Mouse (Mus musculus): ENCODE measurements around the gene Tespa1. TPM values are rescaled to one million over a fixed set of nuclear protein-coding genes. Genes with fewer than 3 reads are reported as not detected.
A peak's percentile ranks its signal among the peaks of the same experiment; 100 is the strongest.
"Not testable (repeated sequence)": the region's sequence is repeated elsewhere in the genome, so short reads cannot be mapped to it uniquely, and the experiment has no call there.

Gene Tespa1
- polyA plus RNA-seq, 1 experiment from 2014 or later: not detected

DNA sequence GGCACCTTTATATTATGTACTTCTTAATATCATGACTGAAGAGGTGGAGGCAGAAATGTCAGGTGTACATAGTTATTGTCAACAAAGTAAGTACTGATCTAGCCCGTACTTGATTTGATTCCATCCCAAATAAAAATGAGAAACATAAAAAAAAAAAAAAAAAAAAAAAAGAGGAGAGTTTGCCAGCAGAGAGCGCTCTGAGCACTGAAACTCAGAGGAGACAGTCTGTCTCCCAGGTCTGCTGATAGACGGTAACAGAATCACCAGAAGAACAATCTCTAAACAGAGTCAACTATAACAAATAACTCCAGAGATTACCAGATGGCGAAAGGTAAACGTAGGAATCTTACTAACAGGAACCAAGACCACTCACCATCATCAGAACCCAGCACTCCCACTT lies 18.5 kb upstream of the Tespa1 start:
- not testable (repeated sequence) for H3K4me3 ChIP-seq (ENCODE audit: low read depth, low read length); H3K36me3 ChIP-seq (ENCODE audit: control insufficient read depth, insufficient read depth, low read length); H3K4me2 ChIP-seq (ENCODE audit: low read length); DNase-seq (ENCODE audit: low spot score); H3K9ac ChIP-seq (ENCODE audit: low read length); H3K27ac ChIP-seq (ENCODE audit: low read depth, low read length); H3K27me3 ChIP-seq (replicated peaks; ENCODE audit: control insufficient read depth, insufficient read depth, low read length); H3K9me3 ChIP-seq (replicated peaks; ENCODE audit: control insufficient read depth, low read length); ATAC-seq; H3K4me1 ChIP-seq (ENCODE audit: control insufficient read depth, insufficient read depth, low read length)
- 95% methylated on average over 3 of the region's 5 CpGs for WGBS

DNA sequence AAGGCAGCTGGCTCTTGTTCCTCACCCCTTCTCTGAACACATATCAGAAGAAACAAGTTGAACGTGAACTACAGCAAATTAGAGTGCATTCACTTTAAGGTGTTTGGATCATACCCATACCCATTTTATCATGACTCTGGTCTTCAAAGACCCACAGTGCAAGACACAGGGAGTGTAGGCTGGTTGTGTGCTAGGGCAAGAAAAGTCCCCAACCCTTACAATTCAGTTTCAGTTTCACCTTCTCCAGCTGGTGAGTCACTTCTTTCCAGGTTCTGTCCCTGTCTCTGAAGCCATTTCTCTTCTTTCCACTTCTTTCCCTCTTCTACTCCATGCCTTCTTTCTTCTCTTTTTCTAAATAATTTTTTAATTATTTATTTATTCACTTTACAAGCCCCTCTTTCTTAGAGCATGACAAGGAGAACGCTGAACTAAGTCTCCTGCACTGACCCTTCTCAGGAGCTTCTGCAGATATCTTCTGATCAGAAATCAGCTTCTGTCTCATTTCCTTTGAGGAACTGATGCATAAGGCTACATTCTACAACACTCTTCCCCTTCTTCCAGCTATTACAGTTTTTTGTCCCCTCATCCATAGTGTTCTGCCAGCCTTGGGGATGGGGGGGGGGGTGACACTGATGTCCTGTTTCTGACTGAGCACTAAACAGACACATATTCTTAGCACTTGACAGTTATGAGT lies 11.0 kb upstream of the Tespa1 start:
- H3K27me3 ChIP-seq (replicated peaks; ENCODE audit: control insufficient read depth, insufficient read depth, low read length): no peaks in the 10 kb centered on the region
- H3K4me1 ChIP-seq (ENCODE audit: control insufficient read depth, insufficient read depth, low read length): no peaks in the 10 kb centered on the region
- no peak for DNase-seq (ENCODE audit: low spot score)
- no peaks in the 10 kb centered on the region for H3K36me3 ChIP-seq (ENCODE audit: control insufficient read depth, insufficient read depth, low read length)
- H3K4me2 ChIP-seq (ENCODE audit: low read length): no peak overlapping the region
- no peak overlapping the region for H3K27ac ChIP-seq (ENCODE audit: low read depth, low read length)
- no peak for ATAC-seq
- 88% methylated on average over 2 of the region's 2 CpGs for WGBS
- no peaks in the 10 kb centered on the region for H3K9me3 ChIP-seq (replicated peaks; ENCODE audit: control insufficient read depth, low read length)
- no peak overlapping the region for H3K4me3 ChIP-seq (ENCODE audit: low read depth, low read length)
- no peak overlapping the region for H3K9ac ChIP-seq (ENCODE audit: low read length)

DNA sequence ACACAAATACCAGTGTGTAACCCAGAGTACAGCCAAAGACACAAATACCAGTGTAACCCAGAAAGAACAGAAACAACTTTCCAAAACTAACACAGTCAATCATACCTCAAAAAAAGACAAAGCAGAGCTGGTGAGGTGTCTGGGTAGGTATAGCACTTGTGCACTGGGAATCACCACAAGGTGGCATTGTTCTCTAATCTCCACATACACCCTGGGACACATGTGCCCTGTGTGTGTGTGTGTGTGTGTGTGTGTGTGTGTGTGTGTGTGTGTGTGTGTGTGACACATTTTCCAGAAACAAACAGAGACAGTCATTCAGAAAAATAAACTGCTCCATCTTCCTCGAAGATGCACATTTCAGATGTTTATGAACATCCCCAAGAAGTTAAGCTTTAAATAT lies 9.1 kb upstream of the Tespa1 start:
- no peaks in the 10 kb centered on the region for H3K27me3 ChIP-seq (replicated peaks; ENCODE audit: control insufficient read depth, insufficient read depth, low read length)
- no peak for ATAC-seq
- DNase-seq (ENCODE audit: low spot score): no peak

DNA sequence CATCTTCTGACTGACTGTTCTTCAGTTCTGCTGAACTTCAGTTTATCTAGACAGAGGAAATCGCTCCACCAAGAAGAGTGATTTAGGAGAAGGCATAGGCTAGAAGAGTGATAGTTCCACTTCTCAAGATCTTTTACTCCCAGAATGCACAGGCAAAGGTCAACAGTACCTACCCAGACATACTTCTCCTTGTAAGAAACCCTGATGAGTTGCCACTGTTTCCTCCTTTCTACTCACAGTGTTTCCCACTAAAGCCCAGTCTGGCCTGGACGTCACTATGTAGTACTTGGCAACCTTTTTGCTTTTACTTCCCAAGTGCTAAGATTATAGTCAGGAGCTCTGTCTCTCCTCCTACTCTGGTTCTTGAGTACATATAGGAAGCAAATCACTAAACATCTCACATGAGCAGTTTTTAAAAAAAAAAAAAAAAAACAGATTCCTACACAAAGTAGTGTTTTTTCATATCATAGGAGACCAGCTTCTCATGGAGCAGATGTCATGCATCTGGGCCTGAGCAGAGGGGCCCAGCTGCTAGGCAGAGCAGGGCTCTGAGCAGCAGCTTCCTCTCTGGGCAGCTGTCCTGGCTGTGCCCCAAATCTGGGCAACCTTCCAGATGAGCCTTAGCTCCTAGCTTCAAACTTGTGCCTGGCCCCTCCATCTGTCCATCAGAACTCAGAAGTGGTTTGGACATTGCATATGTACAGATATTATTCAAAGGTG lies 8.4 kb upstream of the Tespa1 start:
- no peak overlapping the region for H3K4me2 ChIP-seq (ENCODE audit: low read length)
- H3K27ac ChIP-seq (ENCODE audit: low read depth, low read length): no peak overlapping the region
- H3K36me3 ChIP-seq (ENCODE audit: control insufficient read depth, insufficient read depth, low read length): no peaks in the 10 kb centered on the region
- no peaks in the 10 kb centered on the region for H3K4me1 ChIP-seq (ENCODE audit: control insufficient read depth, insufficient read depth, low read length)
- ATAC-seq: peak; percentile 50; the same call in 1 of the 2 replicates
- no peak overlapping the region for H3K9ac ChIP-seq (ENCODE audit: low read length)
- no peaks in the 10 kb centered on the region for H3K27me3 ChIP-seq (replicated peaks; ENCODE audit: control insufficient read depth, insufficient read depth, low read length)
- peak; percentile 33 for DNase-seq (ENCODE audit: low spot score)
- WGBS: 74% methylated on average over 2 of the region's 2 CpGs
- no peak overlapping the region for H3K4me3 ChIP-seq (ENCODE audit: low read depth, low read length)
- no peaks in the 10 kb centered on the region for H3K9me3 ChIP-seq (replicated peaks; ENCODE audit: control insufficient read depth, low read length)

More for the DNA sequence above, 9.1 kb upstream of the Tespa1 start:
- H3K9me3 ChIP-seq (replicated peaks; ENCODE audit: control insufficient read depth, low read length): no peaks in the 10 kb centered on the region
- H3K4me1 ChIP-seq (ENCODE audit: control insufficient read depth, insufficient read depth, low read length): no peaks in the 10 kb centered on the region
- H3K27ac ChIP-seq (ENCODE audit: low read depth, low read length): no peak overlapping the region
- H3K4me2 ChIP-seq (ENCODE audit: low read length): no peak overlapping the region
- no peak overlapping the region for H3K9ac ChIP-seq (ENCODE audit: low read length)
- no peaks in the 10 kb centered on the region for H3K36me3 ChIP-seq (ENCODE audit: control insufficient read depth, insufficient read depth, low read length)
- no peak overlapping the region for H3K4me3 ChIP-seq (ENCODE audit: low read depth, low read length)
- WGBS: 82% methylated on average over 1 of the region's 1 CpGs

DNA sequence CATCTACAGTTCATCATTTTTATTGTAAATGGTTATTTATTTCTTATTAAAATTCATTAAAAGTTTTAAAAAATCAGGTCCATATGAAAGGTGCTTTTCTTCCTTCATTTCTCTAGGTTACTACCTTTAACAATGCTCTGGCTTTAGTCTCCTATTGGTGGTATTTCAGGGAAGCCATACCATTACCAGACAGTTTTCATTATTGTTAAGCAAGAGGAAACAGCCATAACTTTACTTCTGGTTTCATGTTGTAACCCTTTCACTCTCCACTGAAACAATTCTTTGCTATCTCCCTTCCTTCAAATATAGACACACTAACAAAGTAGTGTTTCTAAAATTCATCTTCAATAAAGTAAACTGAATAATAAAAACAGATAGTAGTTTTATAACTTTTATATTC lies 6.8 kb upstream of the Tespa1 start:
- H3K27me3 ChIP-seq (replicated peaks; ENCODE audit: control insufficient read depth, insufficient read depth, low read length): no peaks in the 10 kb centered on the region
- H3K27ac ChIP-seq (ENCODE audit: low read depth, low read length): no peak overlapping the region
- no peaks in the 10 kb centered on the region for H3K9me3 ChIP-seq (replicated peaks; ENCODE audit: control insufficient read depth, low read length)
- H3K4me3 ChIP-seq (ENCODE audit: low read depth, low read length): no peak overlapping the region
- no peaks in the 10 kb centered on the region for H3K36me3 ChIP-seq (ENCODE audit: control insufficient read depth, insufficient read depth, low read length)
- ATAC-seq (no peak), DNase-seq (ENCODE audit: low spot score) (no peak)
- H3K4me1 ChIP-seq (ENCODE audit: control insufficient read depth, insufficient read depth, low read length): no peaks in the 10 kb centered on the region
- no peak overlapping the region for H3K4me2 ChIP-seq (ENCODE audit: low read length)
- no peak overlapping the region for H3K9ac ChIP-seq (ENCODE audit: low read length)

DNA sequence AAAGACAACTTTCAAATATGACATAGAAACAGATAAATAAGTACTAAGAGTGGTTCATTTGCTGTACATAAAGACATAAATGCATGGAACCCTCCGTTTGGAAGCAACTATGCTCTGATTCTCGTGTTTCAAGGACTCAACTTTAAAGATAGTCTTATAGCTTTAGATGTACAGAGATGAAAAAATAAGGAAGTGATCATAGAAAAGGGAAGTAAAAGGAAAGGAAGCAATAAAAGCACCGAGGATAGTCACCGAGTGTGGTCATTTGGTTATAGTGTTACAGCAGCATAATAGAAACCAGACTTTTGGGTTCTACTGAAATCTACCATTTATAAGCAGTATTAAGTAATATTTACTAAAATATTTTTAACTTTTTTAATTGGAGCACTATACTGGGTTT lies 4.0 kb upstream of the Tespa1 start:
- Histone ChIP-seq H3K36me3 (ENCODE audit: control insufficient read depth, insufficient read depth, low read length) (no peaks in the 10 kb centered on the region), H3K4me2 (ENCODE audit: low read length) (no peak overlapping the region), H3K9ac (ENCODE audit: low read length) (no peak overlapping the region), H3K27me3 (replicated peaks; ENCODE audit: control insufficient read depth, insufficient read depth, low read length) (no peaks in the 10 kb centered on the region), H3K4me1 (ENCODE audit: control insufficient read depth, insufficient read depth, low read length) (no peaks in the 10 kb centered on the region), H3K9me3 (replicated peaks; ENCODE audit: control insufficient read depth, low read length) (no peaks in the 10 kb centered on the region), H3K4me3 (ENCODE audit: low read depth, low read length) (no peak overlapping the region), H3K27ac (ENCODE audit: low read depth, low read length) (no peak overlapping the region)
- ATAC-seq: no peak
- 84% methylated on average over 4 of the region's 4 CpGs for WGBS
- no peak for DNase-seq (ENCODE audit: low spot score)

DNA sequence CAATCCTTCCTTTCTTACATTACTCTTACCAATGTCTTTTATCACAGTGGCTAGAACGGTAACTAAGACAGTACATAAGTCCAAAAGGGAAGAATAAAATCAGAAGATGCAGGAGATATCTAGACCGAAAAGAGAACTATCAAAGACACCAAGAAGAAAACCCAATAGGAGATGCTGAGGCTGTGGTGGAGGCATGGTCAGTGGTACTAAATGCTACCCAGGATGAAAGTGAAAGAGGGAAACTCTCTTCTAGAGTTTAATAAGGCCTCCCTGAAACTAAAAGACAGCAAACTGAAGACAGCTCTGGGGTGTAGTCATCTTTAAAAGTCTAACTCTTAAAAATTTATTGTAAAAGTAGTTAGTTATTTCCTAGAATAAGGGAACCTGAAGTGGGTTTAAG lies 2.0 kb upstream of the Tespa1 start:
- Histone ChIP-seq H3K36me3 (ENCODE audit: control insufficient read depth, insufficient read depth, low read length) (no peaks in the 10 kb centered on the region), H3K27ac (ENCODE audit: low read depth, low read length) (no peak overlapping the region), H3K4me3 (ENCODE audit: low read depth, low read length) (no peak overlapping the region), H3K9me3 (replicated peaks; ENCODE audit: control insufficient read depth, low read length) (no peaks in the 10 kb centered on the region), H3K4me1 (ENCODE audit: control insufficient read depth, insufficient read depth, low read length) (no peaks in the 10 kb centered on the region), H3K27me3 (replicated peaks; ENCODE audit: control insufficient read depth, insufficient read depth, low read length) (no peaks in the 10 kb centered on the region), H3K4me2 (ENCODE audit: low read length) (no peak overlapping the region), H3K9ac (ENCODE audit: low read length) (no peak overlapping the region)
- ATAC-seq (no peak), DNase-seq (ENCODE audit: low spot score) (no peak)
- 98% methylated on average over 2 of the region's 2 CpGs for WGBS

DNA sequence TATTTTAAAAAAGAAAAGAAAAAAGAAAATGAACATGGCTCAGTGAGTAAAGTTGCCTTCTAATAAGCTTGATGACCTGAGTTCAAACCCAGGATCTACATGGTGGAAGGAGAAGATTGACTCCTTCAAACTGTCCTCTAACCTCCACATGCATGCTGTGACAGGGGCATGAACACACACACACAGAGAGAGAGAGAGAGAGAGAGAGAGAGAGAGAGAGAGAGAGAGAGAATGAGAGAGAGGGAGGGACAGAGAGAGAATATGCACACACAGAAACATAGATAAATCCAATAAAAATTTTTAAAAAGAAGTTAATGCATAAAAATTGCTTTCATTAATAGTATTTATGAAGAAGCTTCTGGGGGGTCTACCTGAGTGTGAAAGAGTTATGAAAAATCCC lies 608 bp upstream of the Tespa1 start:
- DNase-seq (ENCODE audit: low spot score) (no peak), ATAC-seq (no peak)
- Histone ChIP-seq H3K4me3 (ENCODE audit: low read depth, low read length) (no peak overlapping the region), H3K9ac (ENCODE audit: low read length) (no peak overlapping the region), H3K4me2 (ENCODE audit: low read length) (no peak overlapping the region), H3K4me1 (ENCODE audit: control insufficient read depth, insufficient read depth, low read length) (no peaks in the 10 kb centered on the region), H3K36me3 (ENCODE audit: control insufficient read depth, insufficient read depth, low read length) (no peaks in the 10 kb centered on the region), H3K27me3 (replicated peaks; ENCODE audit: control insufficient read depth, insufficient read depth, low read length) (no peaks in the 10 kb centered on the region), H3K27ac (ENCODE audit: low read depth, low read length) (no peak overlapping the region), H3K9me3 (replicated peaks; ENCODE audit: control insufficient read depth, low read length) (no peaks in the 10 kb centered on the region)

DNA sequence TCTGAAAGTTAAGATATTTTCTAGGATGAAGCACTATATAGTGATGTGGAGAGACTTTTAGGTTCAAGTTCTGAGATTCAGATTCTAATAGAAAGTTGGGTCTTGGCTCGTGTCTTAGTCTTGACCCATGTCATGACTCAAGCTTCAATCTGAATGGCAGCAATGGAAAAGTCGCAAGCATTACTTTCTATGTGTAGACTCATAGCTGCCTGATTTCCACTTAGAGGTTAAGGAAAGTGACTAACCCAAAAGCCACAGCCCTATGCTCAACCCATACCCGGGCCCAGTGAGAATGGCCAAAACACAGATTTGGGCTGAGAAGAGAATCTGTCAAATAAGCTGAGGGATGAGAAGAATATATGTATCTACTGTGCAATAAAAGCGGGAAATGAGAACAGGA lies 1.6 kb downstream of the Tespa1 start:
- no peaks in the 10 kb centered on the region for H3K4me1 ChIP-seq (ENCODE audit: control insufficient read depth, insufficient read depth, low read length)
- H3K4me3 ChIP-seq (ENCODE audit: low read depth, low read length): no peak overlapping the region
- H3K36me3 ChIP-seq (ENCODE audit: control insufficient read depth, insufficient read depth, low read length): no peaks in the 10 kb centered on the region
- no peak overlapping the region for H3K4me2 ChIP-seq (ENCODE audit: low read length)
- DNase-seq (ENCODE audit: low spot score): no peak
- no peak for ATAC-seq
- H3K27ac ChIP-seq (ENCODE audit: low read depth, low read length): no peak overlapping the region
- H3K9me3 ChIP-seq (replicated peaks; ENCODE audit: control insufficient read depth, low read length): no peaks in the 10 kb centered on the region
- no peak overlapping the region for H3K9ac ChIP-seq (ENCODE audit: low read length)
- 89% methylated on average over 4 of the region's 4 CpGs for WGBS
- H3K27me3 ChIP-seq (replicated peaks; ENCODE audit: control insufficient read depth, insufficient read depth, low read length): no peaks in the 10 kb centered on the region

Data from forebrain, embryonic 14.5 days (tissue).